Mouse (Mus musculus): ENCODE measurements around the gene Car6. TPM values are rescaled to one million over a fixed set of nuclear protein-coding genes. Genes with fewer than 3 reads are reported as not detected.

Car6 gene
- polyA plus RNA-seq (2015; fragmentation: Illumina TruSeq; extraction: RNeasy Lipid Tissue Mini Kit (QIAGEN cat#74804); ENCODE audit: insufficient read depth, low replicate concordance) = not detected

GRCm38 (mm10) chr4:150201232-150201631 lies at the start of gene Car6:
Car6 (minus strand) TSS chr4:150201332.

DNA sequence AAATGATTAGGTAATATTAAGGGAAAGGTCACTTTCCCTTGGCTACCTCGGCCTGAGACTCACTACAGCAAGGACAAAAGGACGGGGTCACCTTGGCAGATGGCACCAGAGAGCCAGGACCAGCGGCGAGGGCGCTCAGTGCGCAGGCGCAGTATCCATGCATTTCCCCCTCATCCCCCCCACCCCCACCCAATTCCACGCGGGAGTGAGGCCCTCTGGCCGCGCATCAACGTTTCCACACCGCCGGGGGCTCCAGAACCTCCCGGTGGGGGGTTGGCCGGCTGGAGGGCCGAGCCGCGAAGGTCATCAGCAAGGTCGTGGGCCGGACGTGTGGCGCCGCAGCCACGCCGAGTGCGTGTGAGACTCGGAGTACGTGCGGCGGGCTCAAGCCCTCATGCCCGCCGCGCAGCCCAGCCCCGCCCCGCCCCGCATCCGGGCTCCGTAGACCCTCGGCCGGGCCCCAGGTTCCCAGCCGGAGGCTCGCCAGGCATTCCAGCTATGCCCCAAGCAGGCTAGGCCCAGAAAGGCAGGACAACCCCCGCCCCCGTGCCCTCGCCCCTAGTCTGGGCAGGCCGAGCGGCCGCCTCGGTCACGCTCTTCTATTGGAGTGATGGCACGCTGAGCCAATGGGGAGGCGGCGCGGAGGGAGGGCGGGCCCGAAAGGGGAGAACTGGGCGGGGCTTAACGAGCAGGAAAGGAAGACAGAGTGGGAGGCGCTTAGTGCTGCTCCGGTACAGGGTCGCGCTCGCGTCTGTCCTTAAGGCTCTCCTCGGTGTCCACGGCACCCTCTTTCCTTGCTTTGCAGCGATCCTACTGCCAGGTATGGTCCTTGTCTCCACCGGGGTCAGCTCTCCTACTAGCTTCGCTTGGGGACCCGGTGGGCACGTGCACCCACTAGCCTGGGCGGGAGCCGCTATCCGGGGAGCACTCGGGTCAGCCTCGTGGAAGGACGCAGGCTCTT lies 35.7 kb upstream of the Car6 start, which contains the start of gene Eno1:
Eno1 (plus strand) TSS at position 201 of the 961 bp plus-strand sequence.

Other genes with a start within 250 kb of the Car6 start
- gene Spsb1, start 246.3 kb downstream of the Car6 start, polyA plus RNA-seq (2015; fragmentation: Illumina TruSeq; extraction: RNeasy Lipid Tissue Mini Kit (QIAGEN cat#74804); ENCODE audit: insufficient read depth, low replicate concordance) = 3.8 TPM
- 21.1 TPM for gene H6pd, start 192.3 kb downstream of the Car6 start, polyA plus RNA-seq (2015; fragmentation: Illumina TruSeq; extraction: RNeasy Lipid Tissue Mini Kit (QIAGEN cat#74804); ENCODE audit: insufficient read depth, low replicate concordance)
- gene Gpr157, start 114.0 kb downstream of the Car6 start, polyA plus RNA-seq (2015; fragmentation: Illumina TruSeq; extraction: RNeasy Lipid Tissue Mini Kit (QIAGEN cat#74804); ENCODE audit: insufficient read depth, low replicate concordance) = 8.7 TPM
- not detected for gene Slc2a5, start 82.0 kb downstream of the Car6 start, polyA plus RNA-seq (2015; fragmentation: Illumina TruSeq; extraction: RNeasy Lipid Tissue Mini Kit (QIAGEN cat#74804); ENCODE audit: insufficient read depth, low replicate concordance)
- not detected for gene Slc2a7, start 52.4 kb downstream of the Car6 start, polyA plus RNA-seq (2015; fragmentation: Illumina TruSeq; extraction: RNeasy Lipid Tissue Mini Kit (QIAGEN cat#74804); ENCODE audit: insufficient read depth, low replicate concordance)
- gene Eno1, start 35.4 kb upstream of the Car6 start, polyA plus RNA-seq (2015; fragmentation: Illumina TruSeq; extraction: RNeasy Lipid Tissue Mini Kit (QIAGEN cat#74804); ENCODE audit: insufficient read depth, low replicate concordance) = 161 TPM
- 51.2 TPM for gene Rere, start 80.3 kb upstream of the Car6 start, polyA plus RNA-seq (2015; fragmentation: Illumina TruSeq; extraction: RNeasy Lipid Tissue Mini Kit (QIAGEN cat#74804); ENCODE audit: insufficient read depth, low replicate concordance)